Mouse (Mus musculus): ENCODE measurements around the gene Metrnl.

DNA sequence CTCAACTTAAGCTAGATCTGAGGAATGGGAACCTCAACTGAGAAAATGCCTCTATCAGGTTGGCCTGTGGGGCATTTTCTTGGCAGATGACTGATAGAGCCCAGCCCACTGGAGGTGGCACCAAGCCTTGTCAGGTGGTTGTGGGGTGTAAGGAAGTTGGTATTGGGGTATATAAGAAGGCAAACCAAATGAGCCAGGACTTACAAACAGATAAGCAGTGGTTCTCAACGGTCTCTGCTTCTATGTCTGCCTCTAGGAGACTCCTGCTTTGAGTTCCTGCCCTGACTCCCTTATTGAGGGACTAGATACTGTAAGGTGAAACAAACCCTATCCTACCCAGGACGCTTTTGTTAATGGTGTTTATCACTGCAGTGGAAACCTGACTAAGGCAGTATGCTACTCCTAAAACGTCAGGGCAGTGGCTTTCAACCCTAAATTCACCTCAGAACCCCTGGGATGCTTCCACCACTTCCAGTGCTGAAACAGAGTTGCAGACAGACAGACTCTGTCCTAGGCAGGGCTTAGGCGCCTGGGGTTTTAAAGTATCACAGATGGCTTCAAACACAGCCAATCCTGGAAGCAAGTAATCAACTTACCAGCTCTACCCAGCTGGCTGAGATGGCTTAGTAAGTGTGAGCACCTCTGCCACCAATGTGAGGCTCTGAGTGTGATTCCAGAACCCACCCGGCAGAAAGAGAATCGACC is 45.4 kb upstream of the Metrnl start:
- no peak for TF ChIP-seq CTCF (IDR thresholded peaks at IDR 0.05; ENCODE audit: insufficient read depth, low read depth, low read length)
- TF ChIP-seq POLR2A (IDR thresholded peaks at IDR 0.05; ENCODE audit: insufficient read depth, low read depth, low read length), result no peak

Measured in olfactory bulb, adult 2 months (tissue).